Mouse (Mus musculus) megakaryocyte, embryonic 14.5 days (primary cell): Measurements from ENCODE around the gene Rps27rt.

Experiments used
- FLI1 ChIP-seq: IDR thresholded peaks from 2 replicates; pipeline ENCODE4 v1.6.1; 2012; ENCODE audit warnings: low read length, inconsistent platforms, mixed read lengths
- GATA1 ChIP-seq: IDR thresholded peaks from 3 replicates; pipeline ENCODE4 v1.6.1; 2012; ENCODE audit warnings: mixed read lengths, low read length, inconsistent platforms, borderline replicate concordance

- TF ChIP-seq GATA1 (no peak), FLI1 (no peak)
Measured at GRCm38 (mm10) chr9:115008194-115008593, 25.7 kb upstream of the Rps27rt start.
